29 mouse cellular contexts compared by ENCODE assay signal in the genomic region with DNA sequence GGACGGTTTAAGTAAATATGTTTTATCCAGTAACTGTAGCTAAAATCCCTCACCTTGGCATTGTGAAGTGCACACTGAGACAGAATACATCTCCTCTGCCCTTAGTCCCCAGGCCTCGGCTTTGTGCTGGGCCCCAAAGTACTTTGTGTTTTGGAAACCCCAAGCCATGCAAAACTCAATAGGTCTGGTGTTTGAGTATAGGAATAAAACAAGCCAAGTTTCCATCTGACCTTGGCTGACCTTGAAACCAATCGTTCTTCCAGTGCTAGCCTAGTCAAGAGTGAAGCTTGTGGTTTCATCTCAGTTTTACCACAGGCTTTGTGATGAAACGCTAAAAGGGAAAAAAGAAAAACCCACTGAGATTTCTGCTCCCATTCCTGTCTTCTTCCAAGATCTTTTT. TPM values are rescaled to one million over a fixed set of nuclear protein-coding genes. Genes with fewer than 3 reads are reported as not detected.
"Had no signal": no experiment of that assay in that cellular context is flagged by ENCODE, and none has a peak within 500 bp of the region (broad histone marks: within the 10 kb centered on the region; RNA-seq: fewer than 3 reads in every experiment).

No protein-coding gene starts in this region.

- H3K36me3 ChIP-seq: heart, embryonic 13.5 days; heart, embryonic 15.5 days; hindbrain, embryonic 10.5 days; hindbrain, embryonic 12.5 days; hindbrain, embryonic 15.5 days; intestine, embryonic 15.5 days; kidney, embryonic 15.5 days; limb, embryonic 13.5 days; limb, embryonic 15.5 days; liver, embryonic 12.5 days had no signal

- H3K9ac ChIP-seq: heart, embryonic 13.5 days; heart, embryonic 15.5 days; hindbrain, embryonic 12.5 days; hindbrain, embryonic 15.5 days; intestine, embryonic 15.5 days; kidney, embryonic 15.5 days; limb, embryonic 13.5 days; limb, embryonic 15.5 days; liver, embryonic 12.5 days; liver, embryonic 14.5 days had no signal

- H3K4me2 ChIP-seq: heart, embryonic 11.5 days; heart, embryonic 13.5 days; heart, embryonic 15.5 days; hindbrain, embryonic 12.5 days; hindbrain, embryonic 15.5 days; intestine, embryonic 15.5 days; kidney, embryonic 15.5 days; limb, embryonic 13.5 days; limb, embryonic 15.5 days; liver, embryonic 12.5 days had no signal

- DNase-seq: gastrocnemius, postnatal 14 days; gastrocnemius, postnatal 36 days; heart, adult 2 months; heart, postnatal 4 days; kidney, adult 18-20 months; kidney, adult 9 months; kidney, postnatal 14 days; kidney, postnatal 36 days; layer of hippocampus, adult 9-11 months; layer of hippocampus, postnatal 36 days; left cerebral cortex, postnatal 4 days had no signal

- ATAC-seq: inflammation-experienced regulatory T-cells, adult 6 months; intestine, embryonic 15.5 days; intestine, postnatal 0 days; liver, embryonic 12.5 days had no signal

- H3K4me1 ChIP-seq: heart, embryonic 13.5 days; heart, embryonic 15.5 days; hindbrain, embryonic 10.5 days; hindbrain, embryonic 12.5 days; hindbrain, embryonic 15.5 days; intestine, embryonic 15.5 days; kidney, embryonic 15.5 days; limb, embryonic 15.5 days; liver, embryonic 12.5 days had no signal

- H3K4me3 ChIP-seq: heart, adult 2 months; heart, embryonic 13.5 days; heart, embryonic 15.5 days; hindbrain, embryonic 10.5 days; hindbrain, embryonic 12.5 days; hindbrain, embryonic 15.5 days; intestine, embryonic 15.5 days; kidney, embryonic 15.5 days; limb, embryonic 13.5 days; limb, embryonic 15.5 days; liver, embryonic 12.5 days had no signal

- H3K27ac ChIP-seq: heart, adult 2 months; heart, embryonic 13.5 days; heart, embryonic 15.5 days; hindbrain, embryonic 10.5 days; hindbrain, embryonic 12.5 days; hindbrain, embryonic 15.5 days; intestine, embryonic 15.5 days; kidney, embryonic 15.5 days; kidney, postnatal 0 days; limb, embryonic 13.5 days; limb, embryonic 15.5 days; liver, embryonic 12.5 days; liver, embryonic 14.5 days had no signal

- H3K27me3 ChIP-seq: heart, embryonic 13.5 days; hindbrain, embryonic 12.5 days; hindbrain, embryonic 15.5 days; intestine, embryonic 15.5 days; liver, embryonic 12.5 days had no signal

- H3K9me3 ChIP-seq: heart, embryonic 13.5 days; heart, embryonic 15.5 days; hindbrain, embryonic 12.5 days; hindbrain, embryonic 15.5 days; intestine, embryonic 15.5 days; kidney, embryonic 15.5 days; limb, embryonic 13.5 days; limb, embryonic 15.5 days; liver, embryonic 12.5 days had no signal

RNA-seq across cellular contexts. Expression of a gene that starts 34.8 kb away (rescaled TPM):
- total RNA-seq: granulocyte monocyte progenitor cell, adult 5-6 weeks had no signal
- polyA plus RNA-seq: inflammation-experienced regulatory T-cells, adult 6 months; intestine, postnatal 0 days; large intestine, adult 2 months; liver, adult 2 months had no signal
